Mouse (Mus musculus) hindlimb bud, embryonic 11.5 days (tissue): ENCODE results near the gene Zyx.

ENCODE experiments used
- DNase-seq: peaks from one replicate; pipeline ENCODE4 v3.0.0-alpha.2; 2012; ENCODE audit warnings: low read depth, low spot score; ENCODE audit errors: extremely low spot score

Gene Zyx

GRCm38 (mm10) chr6:42395960-42396809, 46.8 kb downstream of the Zyx start:
- no peak for DNase-seq

GRCm38 (mm10) chr6:42397041-42397657, 47.7 kb downstream of the Zyx start:
- no peak for DNase-seq

- DNase-seq = no peak
These were observed 48.9 kb downstream of the Zyx start for GRCm38 (mm10) chr6:42398285-42398684.

- no peak for DNase-seq
These were observed 49.6 kb downstream of the Zyx start for GRCm38 (mm10) chr6:42398998-42399397.

GRCm38 (mm10) chr6:42399938-42400337, 50.5 kb downstream of the Zyx start, which contains the start of gene Tas2r143:
Tas2r143 (plus strand) TSS chr6:42400238.
- DNase-seq = no peak

GRCm38 (mm10) chr6:42405134-42405533, 55.7 kb downstream of the Zyx start, which contains the start of gene Tas2r135:
Tas2r135 (plus strand) TSS chr6:42405434.
- DNase-seq = no peak
